Mouse (Mus musculus): ENCODE results near the gene Olfr1360. TPM values are rescaled to one million over a fixed set of nuclear protein-coding genes. Genes with fewer than 3 reads are reported as not detected.
A peak's percentile ranks its signal among the peaks of the same experiment; 100 is the strongest.
"Not testable (repeated sequence)": the region's sequence is repeated elsewhere in the genome, so short reads cannot be mapped to it uniquely, and the experiment has no call there.

Gene Olfr1360
- not detected in 2 replicates for polyA plus RNA-seq (2012; rRNA removed)

DNA sequence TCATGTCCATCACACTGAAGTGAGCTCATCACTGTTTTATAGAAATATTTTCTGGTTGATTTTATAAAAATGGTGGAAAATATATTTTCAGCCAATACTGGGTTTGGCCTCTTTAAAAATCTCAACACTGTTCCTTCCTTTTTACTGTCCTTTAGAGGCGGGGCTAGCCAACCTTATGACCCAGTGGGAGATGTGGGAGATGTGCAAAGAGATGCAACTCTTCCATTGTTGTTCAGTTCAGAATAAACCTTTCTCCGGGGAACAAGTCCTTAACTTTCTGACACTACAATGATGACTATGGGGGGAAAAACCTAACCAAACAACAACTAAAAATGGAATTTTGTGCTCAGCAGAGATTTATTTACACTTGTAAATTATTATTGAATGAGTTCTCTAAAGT lies at the start of gene Olfr1360:
Gene Olfr1360, minus strand, starts transcription at position 101 of the 400 bp plus-strand sequence.
- no peaks in the 10 kb centered on the region for H3K36me3 ChIP-seq (ENCODE audit: control insufficient read depth, insufficient read depth, low read length)
- no peak within 1 kb of the TSS for H3K4me3 ChIP-seq (ENCODE audit: control insufficient read depth, insufficient read depth, low read length)
- no peak within 1 kb of the TSS for H3K27ac ChIP-seq (ENCODE audit: control insufficient read depth, insufficient read depth, low read length)
- 86% methylated on average over 2 of the region's 2 CpGs for whole genome bisulfite sequencing
- no peaks in the 10 kb centered on the region for H3K4me1 ChIP-seq (replicated peaks; ENCODE audit: control insufficient read depth, insufficient read depth, low read length)
- no peak for DNase-seq
- TF ChIP-seq CTCF (IDR thresholded peaks at IDR 0.05; ENCODE audit: borderline replicate concordance, control insufficient read depth, extremely low read depth, insufficient read depth, low read length, poor library complexity) = no peak
- TF ChIP-seq POLR2A (IDR thresholded peaks at IDR 0.05; ENCODE audit: control insufficient read depth, extremely low read depth, insufficient read depth, low read length, poor library complexity) = no peak
- H3K27me3 ChIP-seq (ENCODE audit: control insufficient read depth, insufficient read depth, low read length) = no peaks in the 10 kb centered on the region

DNA sequence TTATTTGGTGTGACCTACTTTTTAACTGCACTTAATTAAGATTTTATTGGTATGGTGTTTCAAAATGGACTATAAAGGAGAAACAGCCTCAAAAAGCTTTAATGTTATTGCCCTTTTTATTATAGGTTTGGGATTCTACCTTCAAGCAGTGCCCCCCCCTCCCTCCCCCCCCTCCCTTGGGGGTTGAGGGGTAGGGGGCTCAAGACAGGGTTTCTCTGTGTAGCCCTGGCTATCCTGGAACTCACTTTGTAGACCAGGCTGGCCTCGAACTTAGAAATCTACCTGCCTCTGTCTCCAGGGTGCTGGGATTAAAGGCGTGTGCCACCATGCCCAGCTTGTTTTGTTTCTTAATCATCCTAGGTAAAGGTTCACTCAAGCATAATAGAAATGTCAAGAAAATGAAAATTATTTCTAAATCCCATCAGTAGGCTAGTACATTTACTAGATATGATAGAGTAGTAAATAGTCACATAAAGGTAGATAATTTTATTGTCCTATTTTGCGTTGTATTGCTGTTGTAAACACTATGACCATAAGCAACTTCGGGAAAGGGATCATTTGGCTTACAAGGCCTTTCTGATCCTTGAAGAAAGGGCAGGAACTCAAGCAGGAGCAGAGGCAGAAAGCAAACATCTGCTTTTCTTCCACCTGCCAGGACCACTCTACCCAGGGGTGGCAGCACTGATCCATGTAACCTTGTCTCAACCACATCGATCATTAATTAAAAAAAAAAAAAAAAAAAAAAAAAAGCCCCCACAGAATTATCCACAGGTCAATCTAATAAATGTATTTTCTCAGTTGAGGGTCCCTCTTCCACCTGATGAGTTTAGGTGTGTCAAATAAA lies 46.0 kb upstream of the Olfr1360 start:
- WGBS = 51% methylated on average over 5 of the region's 5 CpGs
- peak; percentile 46 for DNase-seq
- H3K27ac ChIP-seq (ENCODE audit: control insufficient read depth, insufficient read depth, low read length) = peak overlapping the region; percentile 45
- no peaks in the 10 kb centered on the region for H3K36me3 ChIP-seq (ENCODE audit: control insufficient read depth, insufficient read depth, low read length)
- peaks cover 5% of the 10 kb centered on the region for H3K4me1 ChIP-seq (replicated peaks; ENCODE audit: control insufficient read depth, insufficient read depth, low read length)
- H3K27me3 ChIP-seq (ENCODE audit: control insufficient read depth, insufficient read depth, low read length) = no peaks in the 10 kb centered on the region
- TF ChIP-seq POLR2A (IDR thresholded peaks at IDR 0.05; ENCODE audit: control insufficient read depth, extremely low read depth, insufficient read depth, low read length, poor library complexity) = no peak
- TF ChIP-seq CTCF (IDR thresholded peaks at IDR 0.05; ENCODE audit: borderline replicate concordance, control insufficient read depth, extremely low read depth, insufficient read depth, low read length, poor library complexity) = no peak
- H3K4me3 ChIP-seq (ENCODE audit: control insufficient read depth, insufficient read depth, low read length) = no peak overlapping the region

DNA sequence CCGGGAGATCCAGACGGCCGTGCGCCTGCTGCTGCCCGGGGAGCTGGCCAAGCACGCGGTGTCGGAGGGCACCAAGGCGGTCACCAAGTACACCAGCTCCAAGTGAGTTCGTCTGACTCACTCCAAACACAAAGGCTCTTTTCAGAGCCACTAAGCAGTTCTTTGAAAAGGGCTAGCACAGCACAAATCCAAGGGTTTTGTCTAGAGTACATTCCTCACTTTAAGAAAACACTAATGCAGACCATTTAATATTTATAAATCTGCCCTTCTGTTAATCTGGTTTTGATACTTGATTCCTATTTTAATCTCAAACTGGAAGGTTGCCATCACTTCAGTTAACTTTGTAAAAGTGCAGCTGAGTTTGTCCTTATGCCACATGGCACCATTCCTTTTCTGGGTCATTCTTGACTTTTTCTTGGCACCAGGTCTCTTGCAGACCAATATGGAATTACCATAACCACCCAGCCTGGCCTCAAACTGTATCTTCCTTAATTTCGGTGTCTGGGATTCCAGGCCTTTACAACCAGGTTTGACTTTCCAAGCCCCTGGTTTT lies 45.2 kb upstream of the Olfr1360 start:
- WGBS = 7% methylated on average over 11 of the region's 11 CpGs
- Histone ChIP-seq H3K36me3 (ENCODE audit: control insufficient read depth, insufficient read depth, low read length) (no peaks in the 10 kb centered on the region), H3K4me1 (replicated peaks; ENCODE audit: control insufficient read depth, insufficient read depth, low read length) (peaks cover 5% of the 10 kb centered on the region), H3K4me3 (ENCODE audit: control insufficient read depth, insufficient read depth, low read length) (peak overlapping the region; percentile 52), H3K27me3 (ENCODE audit: control insufficient read depth, insufficient read depth, low read length) (no peaks in the 10 kb centered on the region), H3K27ac (ENCODE audit: control insufficient read depth, insufficient read depth, low read length) (peak overlapping the region; percentile 63)
- DNase-seq = no peak
- TF ChIP-seq POLR2A (IDR thresholded peaks at IDR 0.05; ENCODE audit: control insufficient read depth, extremely low read depth, insufficient read depth, low read length, poor library complexity) (peak; percentile 5; the same call in 1 of the 2 replicates), CTCF (IDR thresholded peaks at IDR 0.05; ENCODE audit: borderline replicate concordance, control insufficient read depth, extremely low read depth, insufficient read depth, low read length, poor library complexity) (no peak)

DNA sequence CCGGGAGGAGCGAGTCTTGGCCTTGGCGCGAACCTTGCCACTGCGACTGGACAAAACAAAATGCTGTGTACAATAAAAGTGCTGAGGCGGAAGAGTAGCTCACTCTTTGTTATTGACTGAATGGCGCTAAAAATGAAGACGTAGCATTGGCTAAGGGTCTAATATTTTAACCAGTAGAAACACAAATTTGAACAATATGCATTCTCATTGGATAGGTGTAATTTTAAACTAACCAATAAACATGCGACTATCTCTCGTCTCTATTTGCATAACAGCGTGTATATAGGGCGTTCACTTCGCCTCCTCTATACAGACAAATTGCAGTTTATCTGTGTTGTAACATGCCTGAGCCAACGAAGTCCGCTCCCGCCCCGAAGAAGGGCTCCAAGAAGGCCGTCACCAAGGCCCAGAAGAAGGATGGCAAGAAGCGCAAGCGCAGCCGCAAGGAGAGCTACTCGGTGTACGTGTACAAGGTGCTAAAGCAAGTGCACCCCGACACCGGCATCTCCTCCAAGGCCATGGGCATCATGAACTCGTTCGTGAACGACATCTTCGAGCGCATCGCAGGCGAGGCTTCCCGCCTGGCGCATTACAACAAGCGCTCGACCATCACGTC lies 44.7 kb upstream of the Olfr1360 start, which contains the start of gene Hist1h2bm:
Gene Hist1h2bm, plus strand, starts transcription at position 288 of the 616 bp plus-strand sequence.
- H3K36me3 ChIP-seq (ENCODE audit: control insufficient read depth, insufficient read depth, low read length); H3K4me1 ChIP-seq (replicated peaks; ENCODE audit: control insufficient read depth, insufficient read depth, low read length); H3K27me3 ChIP-seq (ENCODE audit: control insufficient read depth, insufficient read depth, low read length): not testable (repeated sequence)
- peak; percentile 67 for DNase-seq
- H3K4me3 ChIP-seq (ENCODE audit: control insufficient read depth, insufficient read depth, low read length) = peak within 1 kb of the TSS; percentile 52
- WGBS = under 1% methylated on average over 37 of the region's 37 CpGs
- H3K27ac ChIP-seq (ENCODE audit: control insufficient read depth, insufficient read depth, low read length) = peak within 1 kb of the TSS; percentile 67
- peak; percentile 54; the same call in 1 of the 2 replicates for TF ChIP-seq POLR2A (IDR thresholded peaks at IDR 0.05; ENCODE audit: control insufficient read depth, extremely low read depth, insufficient read depth, low read length, poor library complexity)

DNA sequence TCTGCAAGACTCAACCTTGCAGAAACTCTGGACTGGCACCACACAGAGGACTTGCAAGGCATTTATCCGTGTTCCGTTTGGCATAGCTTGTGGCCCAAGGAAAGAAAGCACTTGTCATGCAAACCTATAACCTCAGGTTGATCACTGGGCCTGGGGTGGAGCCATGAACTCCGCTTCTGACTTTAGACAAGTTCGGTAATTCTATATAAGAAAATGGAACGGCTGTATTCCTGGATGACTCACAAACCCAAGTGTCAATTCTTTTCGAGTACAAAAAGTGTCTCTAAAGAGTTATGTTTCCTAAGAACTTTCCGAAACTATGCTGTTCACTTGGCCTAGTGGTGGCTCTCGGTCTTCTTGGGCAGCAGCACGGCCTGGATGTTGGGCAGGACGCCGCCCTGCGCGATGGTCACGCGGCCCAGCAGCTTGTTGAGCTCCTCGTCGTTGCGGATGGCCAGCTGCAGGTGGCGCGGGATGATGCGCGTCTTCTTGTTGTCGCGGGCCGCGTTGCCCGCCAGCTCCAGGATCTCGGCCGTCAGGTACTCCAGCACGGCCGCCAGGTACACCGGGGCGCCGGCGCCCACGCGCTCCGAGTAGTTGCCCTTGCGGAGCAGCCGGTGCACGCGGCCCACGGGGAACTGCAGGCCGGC lies 44.0 kb upstream of the Olfr1360 start:
- WGBS = 2% methylated on average over 21 of the region's 44 CpGs
- H3K4me1 ChIP-seq (replicated peaks; ENCODE audit: control insufficient read depth, insufficient read depth, low read length); H3K36me3 ChIP-seq (ENCODE audit: control insufficient read depth, insufficient read depth, low read length); H3K27me3 ChIP-seq (ENCODE audit: control insufficient read depth, insufficient read depth, low read length); DNase-seq: not testable (repeated sequence)
- H3K27ac ChIP-seq (ENCODE audit: control insufficient read depth, insufficient read depth, low read length) = peak overlapping the region; percentile 67
- H3K4me3 ChIP-seq (ENCODE audit: control insufficient read depth, insufficient read depth, low read length) = peak overlapping the region; percentile 48

DNA sequence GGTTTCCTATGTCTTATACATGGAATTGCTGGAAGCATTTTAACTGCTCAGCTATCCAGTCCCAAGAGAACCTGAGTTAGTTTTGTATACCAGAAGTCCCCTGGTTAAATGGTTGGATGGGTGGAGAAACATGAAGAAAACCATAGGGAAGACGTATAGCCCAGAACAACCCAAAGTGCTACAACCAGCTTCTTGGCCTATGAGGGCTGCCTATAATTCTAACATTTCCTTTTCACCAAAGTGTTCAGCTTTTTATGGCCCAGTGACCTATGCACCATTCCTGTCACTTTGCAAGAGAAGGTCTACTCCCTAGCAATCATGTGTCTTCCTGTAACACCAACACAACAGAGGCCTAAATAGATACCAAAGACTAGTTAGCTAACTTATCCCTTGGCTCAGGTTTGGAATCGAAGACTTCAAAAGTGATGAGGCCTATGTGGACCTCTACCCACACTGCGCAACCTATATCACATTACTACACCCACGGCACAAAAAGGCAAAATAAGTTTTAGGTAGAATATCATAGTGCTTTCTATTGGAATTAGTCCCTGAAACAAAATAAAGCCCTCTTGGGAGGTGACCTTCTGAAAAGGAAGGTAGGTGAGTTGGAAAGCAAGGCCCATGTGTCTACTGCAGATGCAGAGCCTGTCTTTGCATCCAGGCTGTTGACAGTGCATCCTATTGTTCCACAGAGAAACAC lies 41.3 kb upstream of the Olfr1360 start:
- 74% methylated on average over 4 of the region's 4 CpGs for WGBS
- Histone ChIP-seq H3K36me3 (ENCODE audit: control insufficient read depth, insufficient read depth, low read length) (no peaks in the 10 kb centered on the region), H3K4me3 (ENCODE audit: control insufficient read depth, insufficient read depth, low read length) (no peak overlapping the region), H3K27ac (ENCODE audit: control insufficient read depth, insufficient read depth, low read length) (no peak overlapping the region; the same call in 1 of the 2 replicates), H3K27me3 (ENCODE audit: control insufficient read depth, insufficient read depth, low read length) (no peaks in the 10 kb centered on the region), H3K4me1 (replicated peaks; ENCODE audit: control insufficient read depth, insufficient read depth, low read length) (peaks cover 8% of the 10 kb centered on the region)
- no peak for DNase-seq
- TF ChIP-seq CTCF (IDR thresholded peaks at IDR 0.05; ENCODE audit: borderline replicate concordance, control insufficient read depth, extremely low read depth, insufficient read depth, low read length, poor library complexity) = no peak
- TF ChIP-seq POLR2A (IDR thresholded peaks at IDR 0.05; ENCODE audit: control insufficient read depth, extremely low read depth, insufficient read depth, low read length, poor library complexity) = no peak

DNA sequence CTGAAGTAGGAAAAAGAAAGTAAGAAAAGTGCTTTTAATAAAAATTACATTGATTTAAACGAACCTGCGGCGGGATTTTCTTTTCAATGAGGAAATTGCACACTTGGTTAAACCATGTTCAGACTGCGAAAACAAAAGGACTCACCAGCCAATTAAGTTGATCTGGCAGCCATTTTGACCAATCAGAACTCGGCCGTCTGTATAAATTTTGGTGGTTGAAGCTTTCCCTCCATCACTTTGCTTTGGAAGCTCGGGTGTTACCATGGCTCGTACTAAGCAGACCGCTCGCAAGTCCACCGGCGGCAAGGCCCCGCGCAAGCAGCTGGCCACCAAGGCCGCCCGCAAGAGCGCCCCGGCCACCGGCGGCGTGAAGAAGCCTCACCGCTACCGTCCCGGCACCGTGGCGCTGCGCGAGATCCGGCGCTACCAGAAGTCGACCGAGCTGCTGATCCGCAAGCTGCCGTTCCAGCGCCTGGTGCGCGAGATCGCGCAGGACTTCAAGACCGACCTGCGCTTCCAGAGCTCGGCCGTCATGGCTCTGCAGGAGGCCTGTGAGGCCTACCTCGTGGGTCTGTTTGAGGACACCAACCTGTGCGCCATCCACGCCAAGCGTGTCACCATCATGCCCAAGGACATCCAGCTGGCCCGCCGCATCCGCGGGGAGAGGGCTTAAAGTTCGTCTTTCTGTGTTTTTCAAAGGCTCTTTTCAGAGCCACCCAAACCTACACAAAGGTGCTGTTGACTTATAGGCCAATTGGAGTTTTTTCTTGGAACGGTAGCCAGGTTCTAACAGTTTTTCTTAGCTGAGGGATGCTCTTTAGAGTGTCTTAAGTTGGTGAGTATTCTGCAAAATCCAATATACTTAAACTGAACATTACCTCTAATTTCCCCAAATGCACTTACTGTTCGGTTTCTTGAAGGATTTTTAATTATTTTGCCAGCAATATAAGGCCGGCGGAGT lies 40.5 kb upstream of the Olfr1360 start, which contains the start of gene Hist1h3h:
Gene Hist1h3h, plus strand, starts transcription at position 263 of the 961 bp plus-strand sequence.
- DNase-seq = peak; percentile 87
- Histone ChIP-seq H3K27ac (ENCODE audit: control insufficient read depth, insufficient read depth, low read length) (peak within 1 kb of the TSS; percentile 90), H3K4me3 (ENCODE audit: control insufficient read depth, insufficient read depth, low read length) (peak within 1 kb of the TSS; percentile 61)
- H3K27me3 ChIP-seq (ENCODE audit: control insufficient read depth, insufficient read depth, low read length); H3K36me3 ChIP-seq (ENCODE audit: control insufficient read depth, insufficient read depth, low read length); H3K4me1 ChIP-seq (replicated peaks; ENCODE audit: control insufficient read depth, insufficient read depth, low read length): not testable (repeated sequence)
- WGBS = 5% methylated on average over 25 of the region's 56 CpGs

All from thymus, adult 2 months (tissue).